Mouse (Mus musculus): ENCODE results near the gene Cyp2c23.

Gene Cyp2c23

GRCm38 (mm10) chr19:44028972-44029371 lies at the start of gene Cyp2c23:
TSS of gene Cyp2c23 (minus strand) at chr19:44029208.
- in situ Hi-C loops (cut with MboI), result no loop called here

GRCm38 (mm10) chr19:44077024-44077423 lies 48.0 kb upstream of the Cyp2c23 start:
- in situ Hi-C loops (cut with MboI), result no loop called here

- in situ Hi-C loops (cut with MboI), result no loop called here
Measured at GRCm38 (mm10) chr19:44076457-44076856, 47.4 kb upstream of the Cyp2c23 start.

GRCm38 (mm10) chr19:44074986-44075385 lies 46.0 kb upstream of the Cyp2c23 start:
- in situ Hi-C loops (cut with MboI), result no loop called here

GRCm38 (mm10) chr19:44071166-44071565 lies 42.2 kb upstream of the Cyp2c23 start:
- in situ Hi-C loops (cut with MboI), result no loop called here

- in situ Hi-C loops (cut with MboI), result no loop called here
Measured at GRCm38 (mm10) chr19:44069914-44070232, 40.9 kb upstream of the Cyp2c23 start.

- in situ Hi-C loops (cut with MboI), result no loop called here
Measured at GRCm38 (mm10) chr19:44069121-44069913, 40.3 kb upstream of the Cyp2c23 start, which contains the start of gene Erlin1. TSS of gene Erlin1 (minus strand) at chr19:44069785.

GRCm38 (mm10) chr19:44068232-44068631 lies 39.2 kb upstream of the Cyp2c23 start:
- in situ Hi-C loops (cut with MboI), result no loop called here

GRCm38 (mm10) chr19:44067323-44068049 lies 38.5 kb upstream of the Cyp2c23 start:
- in situ Hi-C loops (cut with MboI), result no loop called here

- in situ Hi-C loops (cut with MboI), result no loop called here
Measured at GRCm38 (mm10) chr19:44064734-44065133, 35.7 kb upstream of the Cyp2c23 start.

- in situ Hi-C loops (cut with MboI), result no loop called here
Measured at GRCm38 (mm10) chr19:44063773-44064172, 34.8 kb upstream of the Cyp2c23 start.

GRCm38 (mm10) chr19:44060226-44060625 lies 31.2 kb upstream of the Cyp2c23 start:
- in situ Hi-C loops (cut with MboI), result no loop called here

- in situ Hi-C loops (cut with MboI), result no loop called here
Measured at GRCm38 (mm10) chr19:44055173-44055826, 26.3 kb upstream of the Cyp2c23 start.

- in situ Hi-C loops (cut with MboI), result no loop called here
Measured at GRCm38 (mm10) chr19:44050388-44050787, 21.4 kb upstream of the Cyp2c23 start.

GRCm38 (mm10) chr19:44049282-44049681 lies 20.3 kb upstream of the Cyp2c23 start:
- in situ Hi-C loops (cut with MboI), result no loop called here

- in situ Hi-C loops (cut with MboI), result no loop called here
Measured at GRCm38 (mm10) chr19:44045847-44046246, 16.8 kb upstream of the Cyp2c23 start.

GRCm38 (mm10) chr19:44042121-44042520 lies 13.1 kb upstream of the Cyp2c23 start:
- in situ Hi-C loops (cut with MboI), result no loop called here

- in situ Hi-C loops (cut with MboI), result no loop called here
Measured at GRCm38 (mm10) chr19:44033396-44033795, 4.4 kb upstream of the Cyp2c23 start.

- in situ Hi-C loops (cut with MboI), result no loop called here
Measured at GRCm38 (mm10) chr19:44032046-44032744, 3.2 kb upstream of the Cyp2c23 start.

- in situ Hi-C loops (cut with MboI), result no loop called here
Measured at GRCm38 (mm10) chr19:44030024-44030423, 1.0 kb upstream of the Cyp2c23 start.

GRCm38 (mm10) chr19:44026956-44027530 lies 2.0 kb downstream of the Cyp2c23 start:
- in situ Hi-C loops (cut with MboI), result no loop called here

Measured in mature B cell (primary cell).